Mouse (Mus musculus): ENCODE data around the gene Rasgef1b. TPM values are rescaled to one million over a fixed set of nuclear protein-coding genes. Genes with fewer than 3 reads are reported as not detected.

Gene Rasgef1b
- polyA plus RNA-seq, 1 experiment from 2014 or later: 81.3 TPM

GRCm38 (mm10) chr5:99632649-99633310 is 96.1 kb downstream of the Rasgef1b start:
- Histone ChIP-seq H3K27ac (no peak overlapping the region), H3K9ac (no peak overlapping the region), H3K4me2 (no peak overlapping the region), H3K4me3 (no peak overlapping the region), H3K9me3 (replicated peaks) (no peaks in the 10 kb centered on the region), H3K27me3 (no peaks in the 10 kb centered on the region), H3K36me3 (ENCODE audit: poor library complexity, severe bottlenecking) (no peaks in the 10 kb centered on the region), H3K4me1 (no peaks in the 10 kb centered on the region)
- no peak for ATAC-seq
- WGBS: 89% methylated on average over 11 of the region's 11 CpGs

GRCm38 (mm10) chr5:99630087-99630486 is 98.8 kb downstream of the Rasgef1b start:
- H3K9ac ChIP-seq: no peak overlapping the region
- no peak overlapping the region for H3K4me2 ChIP-seq
- 85% methylated on average over 7 of the region's 7 CpGs for WGBS
- H3K27ac ChIP-seq: no peak overlapping the region
- no peaks in the 10 kb centered on the region for H3K4me1 ChIP-seq
- no peak overlapping the region for H3K4me3 ChIP-seq
- no peaks in the 10 kb centered on the region for H3K9me3 ChIP-seq (replicated peaks)
- no peaks in the 10 kb centered on the region for H3K36me3 ChIP-seq (ENCODE audit: poor library complexity, severe bottlenecking)
- H3K27me3 ChIP-seq: 0 out of 2 replicates have a peak, but pooled peaks cover 2% of the 10 kb centered on the region
- no peak for ATAC-seq

- H3K27me3 ChIP-seq: 0 out of 2 replicates have a peak, but pooled peaks cover 2% of the 10 kb centered on the region
- no peak for ATAC-seq
- no peaks in the 10 kb centered on the region for H3K36me3 ChIP-seq (ENCODE audit: poor library complexity, severe bottlenecking)
- H3K4me1 ChIP-seq: no peaks in the 10 kb centered on the region
- H3K4me2 ChIP-seq: no peak overlapping the region
- 52% methylated on average over 3 of the region's 3 CpGs for whole genome bisulfite sequencing
- H3K27ac ChIP-seq: no peak overlapping the region
- no peak overlapping the region for H3K9ac ChIP-seq
- no peak overlapping the region for H3K4me3 ChIP-seq
- H3K9me3 ChIP-seq (replicated peaks): no peaks in the 10 kb centered on the region
These were observed 103.3 kb downstream of the Rasgef1b start for GRCm38 (mm10) chr5:99625603-99626002.

- Histone ChIP-seq H3K27ac (no peak overlapping the region), H3K4me3 (no peak overlapping the region), H3K9me3 (replicated peaks) (no peaks in the 10 kb centered on the region), H3K4me2 (no peak overlapping the region), H3K9ac (no peak overlapping the region), H3K4me1 (0 out of 2 replicates have a peak, but pooled peaks cover 5% of the 10 kb centered on the region), H3K27me3 (0 out of 2 replicates have a peak, but pooled peaks cover under 1% of the 10 kb centered on the region), H3K36me3 (ENCODE audit: poor library complexity, severe bottlenecking) (no peaks in the 10 kb centered on the region)
- WGBS: 90% methylated on average over 5 of the region's 5 CpGs
- no peak for ATAC-seq
These were observed 108.1 kb downstream of the Rasgef1b start for GRCm38 (mm10) chr5:99620771-99621170.

- no peak overlapping the region for H3K9ac ChIP-seq
These were observed 111.5 kb downstream of the Rasgef1b start for GRCm38 (mm10) chr5:99617271-99617800.

GRCm38 (mm10) chr5:99613321-99614118 is 115.3 kb downstream of the Rasgef1b start:
- 1% methylated on average over 24 of the region's 24 CpGs for WGBS
- peak overlapping the region; percentile 27 for H3K4me3 ChIP-seq
- peak overlapping the region; percentile 55 for H3K27ac ChIP-seq
- H3K9ac ChIP-seq: peak overlapping the region; percentile 51
- H3K9me3 ChIP-seq (replicated peaks): no peaks in the 10 kb centered on the region
- H3K27me3 ChIP-seq: peaks cover 22% of the 10 kb centered on the region
- peak; percentile 89 for ATAC-seq
- H3K4me1 ChIP-seq: peaks cover 32% of the 10 kb centered on the region
- peak overlapping the region; percentile 60 for H3K4me2 ChIP-seq
- H3K36me3 ChIP-seq (ENCODE audit: poor library complexity, severe bottlenecking): no peaks in the 10 kb centered on the region

More at GRCm38 (mm10) chr5:99617271-99617800, 111.5 kb downstream of the Rasgef1b start:
- WGBS: 16% methylated on average over 5 of the region's 5 CpGs
- Histone ChIP-seq H3K27ac (no peak overlapping the region), H3K4me1 (peaks cover 25% of the 10 kb centered on the region), H3K9me3 (replicated peaks) (no peaks in the 10 kb centered on the region), H3K27me3 (no peaks in the 10 kb centered on the region; the same call in 1 of the 2 replicates), H3K36me3 (ENCODE audit: poor library complexity, severe bottlenecking) (no peaks in the 10 kb centered on the region), H3K4me2 (no peak overlapping the region), H3K4me3 (no peak overlapping the region)
- no peak for ATAC-seq

- Histone ChIP-seq H3K4me3 (no peak overlapping the region), H3K9ac (no peak overlapping the region), H3K27ac (no peak overlapping the region), H3K4me2 (no peak overlapping the region), H3K9me3 (replicated peaks) (no peaks in the 10 kb centered on the region), H3K4me1 (peaks cover 16% of the 10 kb centered on the region), H3K36me3 (ENCODE audit: poor library complexity, severe bottlenecking) (no peaks in the 10 kb centered on the region), H3K27me3 (peaks cover 26% of the 10 kb centered on the region)
- WGBS: 68% methylated on average over 5 of the region's 5 CpGs
- ATAC-seq: no peak
These were observed 121.3 kb downstream of the Rasgef1b start for GRCm38 (mm10) chr5:99607602-99608001.

- 76% methylated on average over 15 of the region's 15 CpGs for WGBS
- H3K4me3 ChIP-seq: no peak overlapping the region
- no peak overlapping the region for H3K4me2 ChIP-seq
- peaks cover 19% of the 10 kb centered on the region; the same call in 1 of the 2 replicates for H3K27me3 ChIP-seq
- H3K36me3 ChIP-seq (ENCODE audit: poor library complexity, severe bottlenecking): no peaks in the 10 kb centered on the region
- H3K27ac ChIP-seq: no peak overlapping the region
- ATAC-seq: peak; percentile 50; the same call in 1 of the 2 replicates
- peaks cover 16% of the 10 kb centered on the region for H3K4me1 ChIP-seq
- no peak overlapping the region for H3K9ac ChIP-seq
- H3K9me3 ChIP-seq (replicated peaks): no peaks in the 10 kb centered on the region
These were observed 122.6 kb downstream of the Rasgef1b start for GRCm38 (mm10) chr5:99606164-99606858.

- Histone ChIP-seq H3K4me3 (no peak overlapping the region), H3K4me1 (peaks cover 30% of the 10 kb centered on the region), H3K27ac (no peak overlapping the region), H3K9me3 (replicated peaks) (no peaks in the 10 kb centered on the region), H3K36me3 (ENCODE audit: poor library complexity, severe bottlenecking) (no peaks in the 10 kb centered on the region), H3K9ac (no peak overlapping the region), H3K4me2 (no peak overlapping the region), H3K27me3 (peaks cover 1% of the 10 kb centered on the region; the same call in 1 of the 2 replicates)
- ATAC-seq: no peak
- 83% methylated on average over 10 of the region's 10 CpGs for WGBS
These were observed 126.4 kb downstream of the Rasgef1b start for GRCm38 (mm10) chr5:99602244-99603023.

- H3K4me2 ChIP-seq: no peak overlapping the region
- no peaks in the 10 kb centered on the region for H3K36me3 ChIP-seq (ENCODE audit: poor library complexity, severe bottlenecking)
- H3K9me3 ChIP-seq (replicated peaks): no peaks in the 10 kb centered on the region
- H3K9ac ChIP-seq: no peak overlapping the region
- peak overlapping the region; percentile 66 for H3K27ac ChIP-seq
- no peak overlapping the region for H3K4me3 ChIP-seq
- peaks cover 26% of the 10 kb centered on the region for H3K4me1 ChIP-seq
- ATAC-seq: peak; percentile 58; the same call in 1 of the 2 replicates
- 59% methylated on average over 11 of the region's 11 CpGs for WGBS
- H3K27me3 ChIP-seq: 0 out of 2 replicates have a peak, but pooled peaks cover 4% of the 10 kb centered on the region
These were observed 129.5 kb downstream of the Rasgef1b start for GRCm38 (mm10) chr5:99599376-99599775.

GRCm38 (mm10) chr5:99598470-99599110 is 130.3 kb downstream of the Rasgef1b start:
- Histone ChIP-seq H3K27ac (peak overlapping the region; percentile 66), H3K4me2 (no peak overlapping the region), H3K36me3 (ENCODE audit: poor library complexity, severe bottlenecking) (no peaks in the 10 kb centered on the region), H3K4me1 (peaks cover 26% of the 10 kb centered on the region), H3K9me3 (replicated peaks) (no peaks in the 10 kb centered on the region), H3K9ac (no peak overlapping the region), H3K4me3 (no peak overlapping the region), H3K27me3 (0 out of 2 replicates have a peak, but pooled peaks cover 4% of the 10 kb centered on the region)
- ATAC-seq: peak; percentile 73
- WGBS: 55% methylated on average over 10 of the region's 10 CpGs

Measured in forebrain, embryonic 13.5 days (tissue).